Mouse (Mus musculus) myocyte (in vitro differentiated cells): Measurements from ENCODE around the gene Edil3.

ENCODE experiments used
- E2F4 ChIP-seq: IDR thresholded peaks from one replicate; pipeline ENCODE4 v1.6.1; 2011; ENCODE audit warnings: mild to moderate bottlenecking, control low read depth, moderate library complexity; ENCODE audit not compliant: insufficient read depth
- MAX ChIP-seq: IDR thresholded peaks from one replicate; pipeline ENCODE4 v1.6.1; 2011; ENCODE audit warnings: low read depth, mild to moderate bottlenecking, control low read depth
- POLR2A ChIP-seq: IDR thresholded peaks from one replicate; pipeline ENCODE4 v1.6.1; 2011; ENCODE audit warnings: low read depth, mild to moderate bottlenecking, control low read depth, moderate library complexity; ENCODE audit not compliant: insufficient read length
- POLR2AphosphoS2 ChIP-seq: IDR thresholded peaks from one replicate; pipeline ENCODE4 v1.6.1; 2011; ENCODE audit warnings: low read depth, control low read depth; ENCODE audit not compliant: insufficient read length
- REST ChIP-seq: IDR thresholded peaks from one replicate; pipeline ENCODE4 v1.6.1; 2011; ENCODE audit warnings: mild to moderate bottlenecking, control low read depth, moderate library complexity; ENCODE audit not compliant: insufficient read depth, insufficient read length
- SRF ChIP-seq: IDR thresholded peaks from one replicate; pipeline ENCODE4 v1.6.1; 2011; ENCODE audit warnings: low read depth; ENCODE audit not compliant: control insufficient read depth, insufficient read length
- TCF12 ChIP-seq: IDR thresholded peaks from one replicate; pipeline ENCODE4 v1.6.1; 2011; ENCODE audit warnings: mild to moderate bottlenecking, control low read depth; ENCODE audit not compliant: poor library complexity, insufficient read depth, severe bottlenecking
- USF1 ChIP-seq: IDR thresholded peaks from one replicate; pipeline ENCODE4 v1.6.1; 2011; ENCODE audit warnings: low read depth, mild to moderate bottlenecking, control low read depth, moderate library complexity

- TF ChIP-seq POLR2A (no peak), TCF12 (no peak), SRF (no peak), POLR2AphosphoS2 (no peak), REST (no peak), MAX (no peak), USF1 (no peak), E2F4 (no peak)
Observed at GRCm38 (mm10) chr13:88828362-88828761, 7.1 kb downstream of the Edil3 start.
